Mouse (Mus musculus): ENCODE measurements around the gene Pagr1b.

Gene Pagr1b

GRCm38 (mm10) chr7:127019306-127019960 lies 3.1 kb upstream of the Pagr1b start:
- no peak for DNase-seq

DNA sequence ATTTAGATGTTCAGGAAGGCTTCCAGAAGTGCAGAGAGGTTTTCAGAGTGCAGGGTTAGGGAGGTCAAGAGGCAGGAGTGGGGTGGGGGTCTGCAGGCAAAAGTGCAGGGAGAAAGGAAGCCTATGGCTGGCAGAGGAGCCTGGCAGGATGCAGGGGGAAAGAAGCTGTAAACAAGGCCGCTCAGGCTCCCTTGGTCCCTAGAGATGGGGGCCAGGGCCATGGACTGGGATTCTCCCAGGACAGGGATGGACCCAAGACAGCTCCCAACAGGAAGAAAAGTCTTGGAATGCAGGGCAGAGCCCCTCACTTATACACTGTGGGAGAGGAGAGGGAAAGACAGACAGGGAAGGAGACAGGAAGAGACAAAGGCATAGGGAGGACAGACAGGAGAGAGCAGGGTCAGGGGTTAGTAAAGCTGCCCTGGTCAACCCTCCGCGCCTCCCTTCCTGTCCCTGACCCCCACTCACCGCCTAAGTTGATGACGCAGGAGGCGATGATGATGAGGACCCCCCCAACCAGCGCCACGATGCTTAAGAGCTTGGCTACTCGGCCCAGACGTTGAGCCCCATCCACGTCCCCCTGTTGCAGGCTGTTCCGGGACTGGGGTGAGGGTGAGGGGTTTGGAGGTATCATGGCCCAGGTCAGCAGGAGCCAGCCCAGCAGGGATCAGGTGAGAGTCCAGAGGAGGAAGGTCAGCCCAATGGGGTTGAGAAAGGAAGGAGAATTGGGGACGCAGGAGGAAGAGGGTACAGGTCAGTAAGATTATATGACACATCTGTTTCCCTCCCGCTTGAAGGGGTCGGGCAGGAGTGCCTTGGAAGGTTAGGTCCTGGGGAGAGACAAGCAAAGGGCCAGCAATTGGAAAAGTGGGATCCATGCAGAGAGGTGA lies 2.4 kb upstream of the Pagr1b start:
- no peak for DNase-seq

DNA sequence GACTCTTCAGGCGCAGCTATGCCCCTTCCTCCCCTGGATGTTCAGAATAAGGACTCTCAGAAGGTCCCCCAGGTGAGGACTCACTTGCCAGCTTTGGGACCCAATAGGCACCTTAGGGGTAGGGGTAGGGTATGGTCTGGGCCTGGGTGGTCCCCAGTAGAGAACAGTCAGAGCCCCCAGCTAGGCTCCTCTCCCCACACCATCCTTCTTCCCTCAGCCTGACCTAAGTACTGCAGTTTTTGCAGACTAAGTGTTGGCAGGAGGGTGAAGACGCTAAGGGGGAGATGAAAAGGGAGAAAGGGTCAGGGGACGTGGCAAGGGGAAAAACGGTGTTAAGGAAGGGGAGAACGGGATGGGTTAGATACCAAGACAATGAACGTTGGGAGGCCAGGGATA lies 1.7 kb upstream of the Pagr1b start:
- no peak for DNase-seq

GRCm38 (mm10) chr7:127016971-127017949 lies 976 bp upstream of the Pagr1b start, which contains the start of gene Pagr1a:
Gene Pagr1a (minus strand): TSS chr7:127017352.
- DNase-seq, result peak; percentile 96

DNA sequence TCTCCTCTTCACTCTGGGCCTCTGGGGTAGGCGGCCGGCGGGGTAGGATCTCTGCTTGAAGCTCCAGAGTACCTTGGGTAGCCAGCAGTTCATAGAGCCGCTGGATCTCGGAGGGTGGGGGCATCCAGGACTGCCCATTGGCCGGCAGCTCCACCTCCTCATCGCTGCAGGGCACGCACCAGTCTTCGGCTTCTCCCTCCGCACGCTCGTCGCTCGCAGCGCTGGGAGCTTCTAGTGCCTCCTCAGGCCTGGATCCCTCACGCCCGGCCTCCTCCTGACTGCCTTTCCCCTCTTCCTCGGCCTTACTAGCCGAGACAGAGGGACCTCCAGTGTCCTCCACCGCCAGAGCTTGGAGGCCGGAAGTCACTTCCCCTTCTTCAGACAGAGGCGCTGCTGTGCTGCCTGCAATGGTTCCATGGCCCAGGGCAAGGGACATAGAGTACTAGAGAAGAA lies 228 bp upstream of the Pagr1b start:
- DNase-seq, result no peak

GRCm38 (mm10) chr7:127016081-127016480 lies 203 bp downstream of the Pagr1b start:
- DNase-seq, result no peak

DNA sequence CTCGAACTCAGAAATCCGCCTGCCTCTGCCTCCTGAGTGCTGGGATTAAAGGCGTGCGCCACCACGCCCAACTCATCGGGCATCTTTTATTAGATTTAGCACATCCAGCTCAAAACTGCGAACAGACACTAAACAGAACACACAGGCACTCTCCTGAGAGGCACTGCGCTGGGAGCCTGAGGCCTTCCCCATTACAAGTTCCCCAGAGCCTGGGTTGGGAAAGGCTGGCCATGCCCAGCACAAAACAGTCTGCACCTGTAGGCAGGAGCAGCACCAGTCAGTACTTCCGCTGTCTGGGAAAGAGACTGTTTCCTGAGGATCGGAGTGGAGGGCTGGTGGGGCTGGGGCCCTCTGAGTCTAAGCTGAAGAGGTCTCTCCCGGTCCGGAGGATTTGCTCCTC lies 1.3 kb downstream of the Pagr1b start:
- DNase-seq, result no peak

DNA sequence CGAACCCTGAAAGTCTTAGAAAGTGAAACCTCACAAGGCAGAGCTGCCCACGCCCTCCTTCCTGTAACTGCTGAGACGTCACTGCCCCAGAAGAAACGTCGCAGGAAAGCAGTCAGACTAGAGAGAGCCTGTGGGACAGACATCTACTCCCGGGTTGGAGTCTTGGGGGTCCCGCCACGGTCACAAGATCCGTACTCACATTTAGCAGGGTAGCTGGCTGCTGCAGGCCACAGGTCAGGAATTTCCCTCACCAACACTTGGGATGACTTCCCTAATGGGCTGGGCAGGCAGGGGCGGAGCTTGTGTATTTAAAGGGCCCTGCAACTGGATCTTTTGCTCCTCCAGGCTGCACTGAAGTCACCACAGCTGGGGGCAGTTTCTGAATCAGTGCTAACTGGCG lies 2.0 kb downstream of the Pagr1b start, which contains the start of gene Mvp:
TSS of gene Mvp (minus strand) at position 302 of the 400 bp plus-strand sequence.
- DNase-seq, result peak; percentile 70

- DNase-seq, result no peak
Measured at GRCm38 (mm10) chr7:127013385-127013784, 2.9 kb downstream of the Pagr1b start.

DNA sequence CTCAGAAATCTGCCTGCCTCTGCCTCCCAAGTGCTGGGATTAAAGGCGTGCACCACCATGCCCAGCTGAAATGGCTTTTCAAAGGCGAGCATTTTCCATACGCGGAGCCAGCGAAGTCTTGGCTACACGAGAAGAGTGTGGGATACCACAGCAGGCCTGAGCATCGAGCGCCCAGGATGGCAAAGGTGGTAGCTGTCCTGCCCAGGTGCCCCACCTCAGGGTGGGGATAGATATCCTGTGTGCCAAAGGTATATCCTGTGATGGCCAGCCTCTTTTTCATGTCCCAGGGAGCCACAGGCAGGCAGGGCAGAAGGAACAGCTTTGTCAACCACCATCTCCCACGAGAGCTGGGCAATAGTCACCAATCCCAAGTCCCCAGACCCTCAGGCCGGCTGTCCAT lies 3.4 kb downstream of the Pagr1b start:
- no peak for DNase-seq

- no peak for DNase-seq
Measured at GRCm38 (mm10) chr7:127012374-127012773, 3.9 kb downstream of the Pagr1b start.

DNA sequence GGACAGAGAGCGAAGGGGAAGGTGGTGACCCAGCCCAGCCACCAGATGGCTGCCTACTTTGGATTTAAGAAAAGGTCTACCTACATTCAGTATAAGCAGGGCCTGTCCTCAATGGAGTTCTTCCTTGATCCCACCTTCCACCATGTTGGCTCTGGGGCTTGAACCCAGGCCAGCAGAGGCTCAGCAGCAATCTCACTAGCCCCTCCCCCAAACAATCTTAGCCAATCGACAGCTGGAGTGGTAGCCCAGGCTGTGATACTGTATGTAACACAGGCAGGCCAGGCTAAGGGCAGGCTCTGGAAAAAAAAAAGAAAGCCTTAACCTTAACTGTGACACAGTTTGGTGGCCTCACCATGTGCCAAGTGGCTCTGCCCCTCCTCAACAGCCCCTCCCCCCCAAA lies 4.6 kb downstream of the Pagr1b start:
- no peak for DNase-seq

DNA sequence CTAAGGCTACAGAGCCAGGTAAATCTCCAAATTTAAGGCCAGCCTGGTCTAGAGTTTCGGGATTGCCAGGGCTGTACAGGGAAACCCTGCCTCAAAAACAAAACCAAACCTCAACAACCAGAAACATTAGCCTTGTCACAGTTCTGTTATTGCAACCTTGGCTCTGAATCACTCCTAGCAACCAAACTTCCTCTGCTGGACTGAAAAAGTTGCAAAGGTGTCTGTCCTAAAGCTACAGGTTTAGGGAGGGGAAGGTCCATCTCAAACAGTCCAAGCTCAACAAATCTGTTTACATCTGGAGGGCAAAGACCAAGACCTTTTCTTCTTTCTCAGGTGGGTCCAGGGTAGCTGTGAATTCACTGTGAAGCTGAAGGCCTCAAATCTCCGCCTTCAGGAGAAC lies 5.2 kb downstream of the Pagr1b start:
- no peak for DNase-seq

- DNase-seq, result no peak
Measured at GRCm38 (mm10) chr7:127009307-127010085, 6.8 kb downstream of the Pagr1b start.

- DNase-seq, result no peak
Measured at GRCm38 (mm10) chr7:127008239-127009019, 7.9 kb downstream of the Pagr1b start.

GRCm38 (mm10) chr7:127007313-127008024 lies 8.8 kb downstream of the Pagr1b start:
- no peak for DNase-seq

DNA sequence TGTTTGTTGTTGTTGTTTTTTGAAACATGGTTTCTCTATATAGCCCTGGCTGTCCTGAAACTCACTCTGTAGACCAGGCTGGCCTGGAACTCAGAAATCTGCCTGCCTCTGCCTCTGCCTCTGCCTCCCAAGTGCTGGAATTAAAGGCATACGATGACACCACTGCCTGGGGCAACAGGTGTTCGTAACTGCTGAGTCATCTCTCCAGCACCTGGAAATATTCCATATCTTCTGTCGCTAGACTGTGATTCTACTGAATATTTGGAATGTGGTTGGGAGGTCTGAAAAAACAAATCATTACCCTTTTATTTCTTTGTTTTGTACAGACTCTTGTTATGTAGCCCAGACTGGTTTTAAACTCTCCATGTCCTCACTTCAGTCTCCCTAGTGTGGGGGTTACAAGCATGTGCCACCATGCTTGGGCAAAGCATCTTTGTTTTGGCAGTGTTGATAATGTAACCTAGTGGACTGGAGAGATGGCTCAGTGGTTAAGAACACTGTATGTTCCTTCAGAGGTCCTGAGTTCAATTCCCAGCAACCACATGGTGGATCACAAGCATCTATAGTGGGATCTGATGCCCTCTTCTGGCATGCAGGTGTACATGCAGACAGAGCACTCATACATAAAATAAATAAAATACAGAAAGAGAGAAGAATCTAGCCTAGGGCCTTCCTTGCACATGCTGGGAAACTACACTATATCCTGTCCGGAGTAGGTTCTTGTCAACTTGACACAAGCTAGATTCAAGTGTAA lies 12.0 kb downstream of the Pagr1b start:
- DNase-seq, result no peak

GRCm38 (mm10) chr7:127003620-127004019 lies 12.7 kb downstream of the Pagr1b start:
- DNase-seq, result no peak

DNA sequence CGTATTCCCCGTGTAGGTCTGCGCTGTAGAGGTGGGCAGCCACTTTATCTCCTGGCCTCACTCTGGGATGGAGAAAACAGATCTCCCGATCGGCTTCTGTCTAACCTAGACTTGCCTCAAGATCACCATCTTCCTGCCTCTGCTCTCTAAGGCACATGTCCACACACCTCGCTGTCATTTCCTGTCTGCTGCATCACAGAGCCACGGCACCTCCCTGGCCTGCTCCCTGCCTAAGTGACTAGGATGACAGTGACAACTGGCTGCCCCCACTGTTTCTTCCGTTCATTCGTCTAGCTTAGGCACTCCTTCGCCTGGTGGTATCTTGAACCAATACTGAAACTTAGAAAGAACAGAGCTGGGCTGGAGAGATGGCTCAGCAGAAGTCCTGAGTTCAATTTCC lies 16.7 kb downstream of the Pagr1b start:
- peak; percentile 36 for DNase-seq

DNA sequence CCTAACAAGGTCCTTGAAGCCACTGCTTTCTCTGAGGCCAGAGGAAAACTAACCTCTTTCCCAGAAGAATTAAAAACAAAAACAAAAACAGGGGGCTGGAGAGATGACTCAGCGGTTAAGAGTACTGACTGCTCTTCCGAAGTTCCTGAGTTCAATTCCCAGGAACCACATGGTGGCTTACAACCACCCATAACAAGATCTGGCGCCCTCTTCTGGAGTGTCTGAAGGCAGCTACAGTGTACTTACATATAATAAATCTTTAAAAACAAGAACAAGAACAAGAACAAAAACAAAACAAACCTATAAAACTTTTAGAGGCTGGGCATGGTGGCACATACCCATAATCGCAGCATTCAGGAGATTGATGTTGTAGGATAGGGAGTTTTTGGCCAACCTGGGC lies 19.8 kb downstream of the Pagr1b start:
- DNase-seq, result peak; percentile 32
